Mouse (Mus musculus) hindbrain, embryonic 15.5 days (tissue): ENCODE data around the gene Tex261. TPM values are rescaled to one million over a fixed set of nuclear protein-coding genes. Genes with fewer than 3 reads are reported as not detected.
"Not testable (repeated sequence)": the region's sequence is repeated elsewhere in the genome, so short reads cannot be mapped to it uniquely, and the experiment has no call there.

ENCODE experiments used
- ATAC-seq: fragments of 200-750 bp; cut with Nextera tagmentation; 2 replicates; pipeline ENCODE4 v1.8.0; 2017; ENCODE audit warnings: low read depth, moderate number of reproducible peaks, moderate TSS enrichment; ENCODE audit not compliant: low FRiP score
- H3K27ac ChIP-seq: fragments of 300-500 bp; sonication (generic); replicated peaks from 2 replicates; pipeline ENCODE4 v1.5.1; 2015; ENCODE audit warnings: mild to moderate bottlenecking, inconsistent platforms
- H3K27me3 ChIP-seq: fragments of 300-500 bp; sonication (generic); 2 replicates; pipeline ENCODE4 v1.6.1; 2015; ENCODE audit warnings: control low read depth, inconsistent platforms
- H3K36me3 ChIP-seq: fragments of 300-500 bp; sonication (generic); 2 replicates; pipeline ENCODE4 v1.6.1; 2015; ENCODE audit warnings: control low read depth, inconsistent platforms
- H3K4me1 ChIP-seq: fragments of 300-500 bp; sonication (generic); replicated peaks from 2 replicates; pipeline ENCODE4 v1.6.1; 2015; ENCODE audit warnings: control low read depth, inconsistent platforms
- H3K4me2 ChIP-seq: fragments of 300-500 bp; sonication (generic); 2 replicates; pipeline ENCODE4 v1.6.1; 2015; ENCODE audit warnings: moderate library complexity, mild to moderate bottlenecking, inconsistent platforms
- H3K4me3 ChIP-seq: fragments of 300-500 bp; sonication (generic); 2 replicates; pipeline ENCODE4 v1.5.1; 2015; ENCODE audit warnings: mild to moderate bottlenecking, inconsistent platforms
- H3K9ac ChIP-seq: fragments of 300-500 bp; sonication (generic); 2 replicates; pipeline ENCODE4 v1.6.1; 2015; ENCODE audit warnings: inconsistent platforms
- H3K9me3 ChIP-seq: fragments of 300-500 bp; sonication (generic); 2 replicates; pipeline ENCODE4 v1.6.1; 2016; ENCODE audit warnings: control low read depth, inconsistent platforms
- WGBS: fragments of 180-500 bp; shearing (Covaris S2); methylation state at CpG from one replicate; pipeline ENCODE4 v1.1.7; 2015; 5-methylcytosine and 5-hydroxymethylcytosine counted together
- polyA plus RNA-seq: library from polyadenylated mRNA; unstranded; fragments of >200 nt; fragmentation: Nextera tagmentation; extraction: Ambion mirVana; gene quantifications from 2 replicates; pipeline ENCODE4 v1.2.1, GENCODE M21; 2015

Gene Tex261
- polyA plus RNA-seq, 1 experiment from 2014 or later: 73.5 TPM

DNA sequence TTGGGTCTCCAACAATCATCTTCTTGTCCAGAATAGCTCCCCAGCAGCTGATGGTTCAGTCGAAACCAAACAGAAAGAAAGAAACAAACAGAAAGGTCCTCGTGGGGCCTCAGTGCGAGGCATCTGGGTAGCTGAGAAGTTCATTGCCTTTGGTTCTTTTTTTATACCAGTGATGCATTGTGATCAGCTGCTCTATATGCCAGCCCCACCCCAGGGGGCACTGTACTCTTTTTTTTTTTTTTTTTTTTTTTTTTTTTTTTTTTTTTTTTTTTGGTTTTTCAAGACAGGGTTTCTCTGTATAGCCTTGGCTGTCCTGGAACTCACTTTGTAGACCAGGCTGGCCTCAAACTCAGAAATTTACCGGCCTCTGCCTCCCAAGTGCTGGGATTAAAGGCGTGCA lies 14.9 kb upstream of the Tex261 start:
- WGBS: 80% methylated on average over 5 of the region's 5 CpGs

DNA sequence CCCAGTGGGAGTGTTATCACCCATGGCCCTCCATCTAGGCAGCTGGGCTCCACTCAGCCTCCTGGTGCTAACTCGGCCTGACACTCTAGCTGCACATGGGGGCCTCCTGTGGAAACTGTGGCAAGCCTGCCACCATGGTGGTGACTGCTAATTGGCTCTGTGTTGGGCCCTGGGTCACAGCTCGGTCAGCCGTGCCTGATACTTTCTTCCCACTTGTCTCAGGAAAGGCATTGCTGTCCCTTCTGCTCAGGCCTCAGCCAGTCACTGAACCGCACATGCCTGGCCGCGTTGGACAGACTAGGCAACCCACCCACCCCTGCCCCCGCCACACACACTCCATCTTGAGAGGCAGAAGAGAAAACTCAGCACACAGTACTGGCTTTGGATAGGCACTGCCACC lies 12.9 kb upstream of the Tex261 start:
- Histone ChIP-seq H3K27me3 (no peaks in the 10 kb centered on the region), H3K9me3 (no peaks in the 10 kb centered on the region), H3K4me3 (no peak overlapping the region), H3K36me3 (no peaks in the 10 kb centered on the region), H3K9ac (no peak overlapping the region), H3K4me2 (no peak overlapping the region), H3K4me1 (no peaks in the 10 kb centered on the region), H3K27ac (no peak overlapping the region)
- WGBS: 31% methylated on average over 7 of the region's 7 CpGs
- no peak for ATAC-seq

More for the DNA sequence above, 14.9 kb upstream of the Tex261 start:
- not testable (repeated sequence) for ATAC-seq, H3K27ac ChIP-seq, H3K27me3 ChIP-seq, H3K9ac ChIP-seq, H3K9me3 ChIP-seq, H3K4me2 ChIP-seq, H3K4me3 ChIP-seq, H3K36me3 ChIP-seq, H3K4me1 ChIP-seq

DNA sequence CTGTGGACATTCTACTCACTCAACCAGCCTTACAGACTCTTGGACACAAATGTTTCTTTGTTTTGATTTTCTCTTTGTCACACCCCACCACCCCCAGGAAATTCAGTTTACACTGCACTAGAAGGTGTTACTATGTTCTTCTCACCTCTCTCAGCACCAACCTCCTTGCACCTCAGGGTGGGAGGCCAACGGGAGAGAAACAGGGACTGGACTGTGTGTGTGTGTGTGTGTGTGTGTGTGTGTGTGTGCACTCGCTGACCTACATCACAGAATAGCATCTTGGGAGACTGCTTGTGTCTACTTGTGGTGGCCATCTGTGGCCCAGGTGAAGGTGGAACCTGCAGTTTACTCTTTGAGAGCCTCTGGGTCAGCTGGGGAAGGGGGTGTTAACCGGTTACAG lies 10.8 kb upstream of the Tex261 start:
- whole genome bisulfite sequencing: 87% methylated on average over 3 of the region's 3 CpGs

GRCm38 (mm10) chr6:83779026-83779425 lies 3.4 kb upstream of the Tex261 start:
- H3K27me3 ChIP-seq: no peaks in the 10 kb centered on the region
- 11% methylated on average over 5 of the region's 5 CpGs for WGBS
- no peak overlapping the region for H3K4me3 ChIP-seq
- H3K9me3 ChIP-seq: no peaks in the 10 kb centered on the region
- no peak overlapping the region for H3K27ac ChIP-seq
- H3K4me1 ChIP-seq: peaks cover 20% of the 10 kb centered on the region
- ATAC-seq: no peak
- H3K36me3 ChIP-seq: no peaks in the 10 kb centered on the region
- H3K9ac ChIP-seq: no peak overlapping the region
- H3K4me2 ChIP-seq: no peak overlapping the region

More for the DNA sequence above, 10.8 kb upstream of the Tex261 start:
- Histone ChIP-seq H3K27me3 (no peaks in the 10 kb centered on the region), H3K4me3 (no peak overlapping the region), H3K9ac (no peak overlapping the region), H3K27ac (no peak overlapping the region), H3K36me3 (no peaks in the 10 kb centered on the region), H3K4me2 (no peak overlapping the region), H3K9me3 (no peaks in the 10 kb centered on the region), H3K4me1 (no peaks in the 10 kb centered on the region)
- ATAC-seq: no peak

DNA sequence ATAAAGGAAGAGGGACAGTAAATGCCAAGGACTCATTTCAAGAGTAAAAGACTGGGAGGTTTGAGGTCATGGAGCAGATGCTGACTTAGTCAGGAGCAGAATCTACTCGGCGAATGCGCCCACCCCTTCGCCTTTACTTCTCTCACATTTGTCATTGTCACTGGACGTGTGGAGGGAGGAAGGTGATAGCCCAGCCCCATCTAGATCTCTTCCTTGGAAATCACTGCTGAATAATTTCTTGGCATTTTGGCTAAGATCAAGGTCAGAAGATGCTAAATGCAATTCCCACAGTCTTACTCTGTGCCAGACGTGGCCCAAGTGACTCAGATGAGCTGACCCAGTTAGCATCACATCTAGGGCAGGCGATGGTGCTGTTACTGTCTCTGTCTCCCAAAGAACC lies 2.7 kb upstream of the Tex261 start:
- no peaks in the 10 kb centered on the region for H3K9me3 ChIP-seq
- H3K4me3 ChIP-seq: no peak overlapping the region
- no peaks in the 10 kb centered on the region for H3K36me3 ChIP-seq
- peaks cover 27% of the 10 kb centered on the region for H3K4me1 ChIP-seq
- no peak for ATAC-seq
- no peak overlapping the region for H3K27ac ChIP-seq
- H3K27me3 ChIP-seq: no peaks in the 10 kb centered on the region
- H3K4me2 ChIP-seq: no peak overlapping the region
- WGBS: 74% methylated on average over 7 of the region's 7 CpGs
- no peak overlapping the region for H3K9ac ChIP-seq

DNA sequence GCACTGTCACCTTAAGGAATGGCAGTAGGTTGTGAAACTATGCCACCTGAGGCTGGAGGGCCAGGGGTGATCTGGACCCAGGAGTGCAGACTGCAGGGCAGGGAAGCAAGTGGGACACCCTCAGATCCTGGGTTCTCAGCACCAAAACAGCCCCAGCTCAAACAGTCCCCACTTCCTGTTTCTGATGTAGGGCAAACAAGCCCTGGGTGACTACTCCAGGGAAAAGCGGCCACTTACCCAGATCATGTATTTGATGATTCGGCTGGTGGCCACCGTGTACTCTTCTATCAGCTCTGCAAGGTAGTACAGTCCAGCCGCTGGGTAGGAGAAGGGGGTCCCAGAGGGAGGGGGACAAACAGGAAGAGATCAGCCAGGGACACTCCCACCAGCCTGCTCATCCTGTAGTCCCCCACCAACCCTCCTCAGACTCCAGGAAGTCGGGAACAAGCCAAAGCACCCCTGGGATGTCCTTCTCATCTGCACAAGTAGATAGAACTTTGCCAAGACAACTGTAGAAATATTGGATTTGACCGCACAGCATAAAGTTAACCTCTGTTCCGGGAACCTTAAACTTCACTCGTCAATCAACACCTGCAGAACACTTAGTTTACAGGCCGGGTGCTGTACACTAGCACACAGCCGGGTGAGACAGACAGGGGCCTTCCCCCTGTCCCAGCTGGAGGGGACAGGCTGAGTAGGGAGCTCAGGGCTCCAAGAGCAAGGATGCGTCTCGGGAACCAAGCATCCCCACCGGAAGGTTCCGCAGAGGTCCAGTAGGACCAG lies 641 bp downstream of the Tex261 start:
- ATAC-seq: peak; percentile 49
- H3K27me3 ChIP-seq: no peaks in the 10 kb centered on the region
- 4% methylated on average over 14 of the region's 14 CpGs for WGBS

DNA sequence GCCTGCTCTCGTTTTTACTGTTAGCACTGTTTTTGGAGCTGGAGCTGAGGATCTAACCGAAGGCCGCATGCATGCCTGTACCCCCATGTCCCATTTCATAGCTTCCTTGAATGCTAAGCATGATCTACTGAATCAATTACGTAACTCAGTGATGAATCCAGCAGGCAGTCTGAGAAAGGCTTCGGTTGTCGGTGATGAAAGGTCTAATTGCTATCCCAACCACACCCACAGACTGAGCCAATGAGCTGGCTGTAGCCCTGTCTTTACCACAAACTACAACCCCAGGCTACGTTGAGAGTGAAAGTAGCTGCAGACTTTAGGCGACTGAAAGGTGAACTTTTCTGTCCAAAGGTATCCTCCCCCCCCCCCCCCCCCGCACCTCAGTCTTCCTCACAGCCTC lies 1.5 kb downstream of the Tex261 start:
- WGBS: 67% methylated on average over 9 of the region's 9 CpGs
- peak overlapping the region; percentile 81; the same call in 1 of the 2 replicates for H3K9ac ChIP-seq
- peaks cover 33% of the 10 kb centered on the region for H3K4me1 ChIP-seq
- no peak for ATAC-seq
- H3K4me2 ChIP-seq: peak overlapping the region; percentile 81
- H3K27me3 ChIP-seq: no peaks in the 10 kb centered on the region
- no peaks in the 10 kb centered on the region for H3K9me3 ChIP-seq
- H3K27ac ChIP-seq: no peak overlapping the region
- peaks cover 9% of the 10 kb centered on the region for H3K36me3 ChIP-seq
- peak overlapping the region; percentile 76; the same call in 1 of the 2 replicates for H3K4me3 ChIP-seq

More for the DNA sequence above, 641 bp downstream of the Tex261 start:
- peak overlapping the region; percentile 83 for H3K27ac ChIP-seq
- H3K4me2 ChIP-seq: peak overlapping the region; percentile 81
- H3K9me3 ChIP-seq: no peaks in the 10 kb centered on the region
- peaks cover 2% of the 10 kb centered on the region for H3K36me3 ChIP-seq
- peak overlapping the region; percentile 76 for H3K4me3 ChIP-seq
- peak overlapping the region; percentile 81 for H3K9ac ChIP-seq
- peaks cover 33% of the 10 kb centered on the region for H3K4me1 ChIP-seq

- Histone ChIP-seq H3K9me3 (no peaks in the 10 kb centered on the region), H3K4me2 (no peak overlapping the region), H3K9ac (no peak overlapping the region), H3K27ac (no peak overlapping the region), H3K4me3 (no peak overlapping the region), H3K36me3 (peaks cover 9% of the 10 kb centered on the region), H3K4me1 (peaks cover 8% of the 10 kb centered on the region), H3K27me3 (peaks cover 15% of the 10 kb centered on the region)
- ATAC-seq: no peak
- 86% methylated on average over 5 of the region's 5 CpGs for WGBS
Observed at GRCm38 (mm10) chr6:83768485-83768884, 7.1 kb downstream of the Tex261 start.

- Histone ChIP-seq H3K9ac (no peak overlapping the region), H3K36me3 (peaks cover 9% of the 10 kb centered on the region), H3K4me2 (no peak overlapping the region), H3K4me1 (peaks cover 9% of the 10 kb centered on the region; the same call in 1 of the 2 replicates), H3K9me3 (no peaks in the 10 kb centered on the region), H3K27me3 (peaks cover 30% of the 10 kb centered on the region), H3K4me3 (no peak overlapping the region), H3K27ac (no peak overlapping the region)
- 90% methylated on average over 3 of the region's 3 CpGs for WGBS
- no peak for ATAC-seq
Observed at GRCm38 (mm10) chr6:83766982-83767381, 8.6 kb downstream of the Tex261 start.

DNA sequence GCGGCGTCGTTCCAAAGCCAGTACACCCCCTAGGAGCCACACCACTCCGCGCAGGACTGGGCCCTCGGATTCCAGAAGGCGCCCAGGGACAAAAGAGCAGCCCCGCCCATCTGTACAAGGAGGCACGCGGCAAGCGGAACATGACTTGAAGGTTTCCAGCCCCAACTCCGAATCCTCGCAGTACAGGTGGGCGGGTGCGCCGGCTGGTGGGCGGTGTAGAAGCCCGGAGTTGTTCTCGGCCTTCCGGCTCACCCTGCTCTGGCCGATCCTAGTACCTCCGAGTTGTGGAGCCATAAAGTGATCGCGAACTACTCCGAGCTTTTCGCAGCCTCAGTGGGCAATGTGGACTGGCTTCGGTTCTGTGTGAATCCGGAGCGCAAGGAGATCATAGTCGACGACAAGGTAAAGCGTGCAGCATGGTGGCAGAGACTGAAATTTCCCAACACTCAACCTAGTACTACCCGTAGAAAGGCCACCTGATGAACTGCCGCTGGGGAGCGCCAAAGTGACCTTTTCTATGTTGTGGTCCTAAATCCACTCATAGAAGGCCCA lies 12.7 kb downstream of the Tex261 start:
- Histone ChIP-seq H3K36me3 (no peaks in the 10 kb centered on the region), H3K4me1 (peaks cover 14% of the 10 kb centered on the region), H3K4me3 (peak overlapping the region; percentile 9), H3K27me3 (peaks cover 63% of the 10 kb centered on the region), H3K27ac (no peak overlapping the region), H3K4me2 (peak overlapping the region; percentile 45), H3K9ac (no peak overlapping the region), H3K9me3 (no peaks in the 10 kb centered on the region)
- WGBS: 3% methylated on average over 35 of the region's 35 CpGs
- ATAC-seq: peak; percentile 40; the same call in 1 of the 2 replicates

DNA sequence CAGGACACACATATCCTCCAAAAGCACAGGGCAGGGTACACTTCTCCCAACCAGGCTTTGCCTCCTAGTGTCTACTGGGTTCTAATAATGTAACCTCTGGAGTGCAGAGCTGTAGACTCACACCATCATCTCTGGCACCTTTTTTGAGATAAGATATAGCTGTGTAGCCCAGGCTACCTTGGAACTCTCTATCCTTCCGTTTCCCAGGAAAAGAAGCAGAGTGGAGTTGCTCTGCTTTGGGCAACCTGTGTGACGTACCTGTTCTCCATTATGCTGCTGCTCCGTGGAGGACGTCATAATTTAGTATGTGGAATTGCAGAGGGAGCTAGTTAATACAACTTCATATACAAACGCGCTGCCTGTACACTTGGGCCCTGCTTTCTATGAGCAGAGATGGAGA lies 13.3 kb downstream of the Tex261 start, which contains the start of gene Ankrd53:
TSS of gene Ankrd53 (plus strand) at position 301 of the 400 bp plus-strand sequence.
- no peak within 1 kb of the TSS for H3K9ac ChIP-seq
- no peak for ATAC-seq
- WGBS: 28% methylated on average over 6 of the region's 6 CpGs
- H3K4me1 ChIP-seq: peaks cover 14% of the 10 kb centered on the region
- H3K36me3 ChIP-seq: no peaks in the 10 kb centered on the region
- H3K4me3 ChIP-seq: peak within 1 kb of the TSS; percentile 9
- H3K9me3 ChIP-seq: no peaks in the 10 kb centered on the region
- peak within 1 kb of the TSS; percentile 45 for H3K4me2 ChIP-seq
- H3K27me3 ChIP-seq: peaks cover 69% of the 10 kb centered on the region
- H3K27ac ChIP-seq: no peak within 1 kb of the TSS

DNA sequence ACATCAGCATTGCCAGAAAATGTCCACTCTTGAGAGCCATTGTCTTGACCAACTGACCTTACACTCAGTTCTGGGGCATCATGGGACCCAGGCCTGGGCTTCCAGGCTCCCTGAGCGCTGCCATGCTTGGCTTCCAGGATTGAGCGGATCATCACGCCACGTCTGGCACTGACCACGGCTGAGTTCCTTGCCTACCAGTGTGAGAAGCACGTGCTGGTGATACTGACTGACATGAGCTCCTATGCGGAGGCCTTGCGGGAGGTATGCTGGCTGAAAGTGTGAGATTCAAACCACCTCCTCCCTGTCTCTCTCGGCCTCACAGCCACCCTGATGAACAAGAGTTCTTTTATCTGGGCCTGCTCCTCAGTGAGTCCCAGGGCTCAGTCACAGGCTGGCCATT lies 19.6 kb downstream of the Tex261 start:
- Histone ChIP-seq H3K9ac (no peak overlapping the region), H3K4me1 (peaks cover 6% of the 10 kb centered on the region; the same call in 1 of the 2 replicates), H3K27me3 (peaks cover 57% of the 10 kb centered on the region), H3K9me3 (no peaks in the 10 kb centered on the region), H3K4me2 (no peak overlapping the region), H3K4me3 (no peak overlapping the region), H3K36me3 (no peaks in the 10 kb centered on the region), H3K27ac (no peak overlapping the region)
- 76% methylated on average over 9 of the region's 9 CpGs for WGBS
- no peak for ATAC-seq
